Mouse (Mus musculus) gastrocnemius, postnatal 14 days (tissue): ENCODE data around the gene Rhbdd2. TPM values are rescaled to one million over a fixed set of nuclear protein-coding genes. Genes with fewer than 3 reads are reported as not detected.
A peak's percentile ranks its signal among the peaks of the same experiment; 100 is the strongest.

Source experiments
- DNase-seq: peaks from one replicate; pipeline ENCODE4 v3.0.0; 2021; ENCODE audit warnings: mixed read lengths
- intact Hi-C: fragments of 180-260 bp; cut with DNase I; formaldehyde crosslinking; loops from one replicate; pipeline ENCODE4 v1.15.1; 2025; ENCODE audit warnings: low total_unique reads
- total RNA-seq, 2 experiments: library from RNA; stranded (reverse); gene quantifications; 2 replicates each; pipeline ENCODE4 v1.2.3; 2021

Rhbdd2 gene
- total RNA-seq, 2 experiments from 2014 or later, result 9.4 to 10.8 TPM

- intact Hi-C loops, result no loop called here
- no peak for DNase-seq
Observed at GRCm38 (mm10) chr5:135674349-135674775, 41.9 kb downstream of the Rhbdd2 start.

GRCm38 (mm10) chr5:135674821-135675220, 42.4 kb downstream of the Rhbdd2 start:
- peak; percentile 30 for DNase-seq
- intact Hi-C loops, result no loop called here

DNA sequence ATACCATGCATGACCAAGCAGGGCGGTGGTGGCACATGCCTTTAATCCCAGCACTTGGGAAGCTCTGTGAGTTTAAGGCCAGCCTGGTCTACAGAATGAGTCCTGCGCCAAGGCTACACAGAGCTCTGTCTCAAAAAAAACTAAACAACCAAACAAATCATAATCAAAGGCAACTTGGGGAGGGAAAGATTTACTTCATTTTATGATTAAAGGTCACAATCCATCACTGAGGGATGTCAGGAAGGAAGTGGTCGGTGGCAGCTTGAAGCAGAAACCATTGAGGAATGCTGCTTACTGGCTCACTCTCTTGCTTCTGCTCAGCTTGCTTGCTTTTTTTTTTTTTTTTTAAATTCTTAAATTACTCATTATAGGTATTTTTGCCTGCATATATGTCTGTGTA, 44.3 kb downstream of the Rhbdd2 start:
- intact Hi-C loops, result no loop called here

DNA sequence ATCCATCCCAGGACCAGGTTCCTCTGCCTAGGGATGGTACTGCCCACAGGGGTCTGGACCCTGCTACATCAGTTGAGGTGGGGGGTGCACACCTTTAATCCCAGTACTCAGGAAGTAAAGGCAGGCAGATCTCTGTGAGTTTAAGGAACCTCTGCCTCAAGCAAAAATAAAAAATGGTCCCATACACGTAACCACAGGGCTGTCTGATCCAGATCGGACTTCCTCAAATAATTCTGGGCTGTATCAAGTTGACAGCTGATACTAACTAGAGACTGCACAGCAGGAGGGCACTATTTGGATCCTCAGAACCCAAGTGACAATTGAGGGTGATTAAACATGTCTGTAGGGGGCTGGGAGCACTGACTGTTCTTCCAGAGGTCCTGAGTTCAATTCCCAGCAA, 44.8 kb downstream of the Rhbdd2 start:
- intact Hi-C loops, result no loop called here
- no peak for DNase-seq

More for the DNA sequence above, 44.3 kb downstream of the Rhbdd2 start:
- DNase-seq, result no peak

- no peak for DNase-seq
- intact Hi-C loops, result no loop called here
Observed at GRCm38 (mm10) chr5:135678481-135678880, 46.1 kb downstream of the Rhbdd2 start.

DNA sequence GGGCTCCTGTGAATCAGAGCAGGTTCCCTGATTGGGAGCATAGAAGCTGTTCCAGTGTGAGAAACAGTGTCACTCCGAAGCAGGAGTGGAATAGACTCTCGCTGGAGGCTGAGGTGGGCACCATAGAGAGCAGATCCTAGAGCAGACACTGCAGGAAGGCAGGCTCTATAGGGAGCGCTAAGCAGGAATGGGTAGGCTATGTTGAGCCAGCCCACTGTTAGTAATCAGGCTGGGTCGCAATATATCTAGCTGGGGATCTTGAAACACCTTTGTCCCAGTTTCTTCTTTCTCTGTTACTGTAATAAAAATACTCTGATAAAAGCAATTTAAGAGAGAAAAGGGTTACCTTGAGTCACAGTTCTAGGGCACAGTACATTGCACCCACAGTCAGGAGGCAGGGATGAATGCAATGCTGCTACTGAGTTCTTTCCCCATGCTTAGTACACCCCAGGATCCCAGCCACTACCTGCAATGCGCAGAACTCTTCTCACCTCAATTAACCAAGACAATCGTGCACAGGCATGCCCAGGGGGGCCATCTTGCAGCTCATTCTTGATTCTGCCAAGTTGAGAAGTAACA, 48.6 kb downstream of the Rhbdd2 start:
- intact Hi-C loops, result loop anchor here (10.0 kb wide), 1 partner anchor 46 kb away; the partner anchor contains the start of gene Rhbdd2
- no peak for DNase-seq

DNA sequence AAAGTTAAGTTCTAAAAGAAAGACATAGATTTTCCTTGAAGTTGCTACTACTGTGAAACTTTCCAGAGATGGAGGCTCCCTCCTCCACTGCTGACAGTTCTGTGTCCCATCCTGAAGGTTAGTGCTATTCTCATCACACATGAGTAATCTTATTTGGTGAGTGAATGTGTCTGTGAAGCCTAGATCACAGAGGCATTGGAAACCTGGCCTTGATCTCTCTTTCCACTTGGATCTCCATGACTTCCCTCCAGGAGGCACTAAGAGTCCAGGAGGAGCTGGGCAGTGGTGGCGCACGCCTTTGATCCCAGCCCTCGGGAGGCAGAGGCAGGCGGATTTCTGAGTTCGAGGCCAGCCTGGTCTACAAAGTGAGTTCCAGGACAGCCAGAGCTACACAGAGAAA, 49.6 kb downstream of the Rhbdd2 start:
- DNase-seq, result no peak
- intact Hi-C loops, result loop anchor here (10.0 kb wide), 1 partner anchor 47 kb away; the partner anchor contains the start of gene Rhbdd2

DNA sequence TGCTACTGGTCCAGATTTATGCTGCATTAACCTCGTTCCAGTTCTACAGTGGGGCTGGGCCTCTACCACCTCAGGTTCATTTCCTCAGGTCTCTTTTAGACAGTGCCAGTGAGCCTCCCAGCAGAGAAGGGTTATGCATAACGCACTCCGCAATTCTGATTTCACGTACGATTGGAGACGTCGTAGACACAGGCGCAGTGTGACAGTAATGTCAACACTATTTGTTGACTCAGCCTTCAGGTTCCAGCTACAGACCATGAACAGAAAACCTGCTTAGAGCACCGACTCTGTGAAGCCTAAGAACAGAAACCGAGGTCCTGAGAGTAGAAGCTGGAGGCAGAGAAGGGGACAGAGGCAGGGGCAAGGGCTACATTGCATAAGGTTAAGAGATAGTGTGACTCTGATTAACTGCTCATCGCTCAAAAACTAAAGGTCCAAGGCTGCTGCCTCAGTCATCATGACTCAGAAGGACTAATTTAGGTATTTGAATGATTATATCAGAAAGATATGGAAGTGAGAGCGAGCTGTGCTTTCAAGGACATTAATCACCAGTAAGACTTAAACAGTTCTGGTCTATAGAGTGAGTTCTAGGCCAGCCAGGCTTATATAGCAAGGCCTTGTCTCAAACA, 50.6 kb downstream of the Rhbdd2 start:
- DNase-seq, result no peak
- intact Hi-C loops, result loop anchor here (10.0 kb wide), 1 partner anchor 48 kb away; the partner anchor contains the start of gene Rhbdd2

- intact Hi-C loops, result no loop called here
- DNase-seq, result no peak
Observed at GRCm38 (mm10) chr5:135690401-135690800, 58.0 kb downstream of the Rhbdd2 start.

DNA sequence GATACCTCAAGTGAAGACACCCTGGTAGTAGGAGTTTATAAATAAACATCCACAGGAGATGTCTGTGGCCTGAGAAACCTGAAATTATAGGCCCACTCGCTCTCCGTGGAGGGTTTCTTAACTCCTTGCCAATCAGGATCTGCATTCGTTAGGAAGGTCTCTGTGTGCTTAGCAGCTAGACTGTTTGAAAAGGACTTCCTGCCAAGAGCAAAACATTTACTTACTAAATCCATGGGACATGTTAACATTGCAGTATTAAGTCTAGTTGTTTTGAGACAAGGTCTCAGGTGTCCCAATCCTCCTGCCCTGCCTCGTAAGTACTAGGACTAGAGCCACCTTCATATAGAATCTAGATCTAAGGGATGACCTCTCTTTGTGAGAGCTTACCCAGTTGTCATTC, 58.8 kb downstream of the Rhbdd2 start:
- intact Hi-C loops, result no loop called here
- DNase-seq, result no peak

DNA sequence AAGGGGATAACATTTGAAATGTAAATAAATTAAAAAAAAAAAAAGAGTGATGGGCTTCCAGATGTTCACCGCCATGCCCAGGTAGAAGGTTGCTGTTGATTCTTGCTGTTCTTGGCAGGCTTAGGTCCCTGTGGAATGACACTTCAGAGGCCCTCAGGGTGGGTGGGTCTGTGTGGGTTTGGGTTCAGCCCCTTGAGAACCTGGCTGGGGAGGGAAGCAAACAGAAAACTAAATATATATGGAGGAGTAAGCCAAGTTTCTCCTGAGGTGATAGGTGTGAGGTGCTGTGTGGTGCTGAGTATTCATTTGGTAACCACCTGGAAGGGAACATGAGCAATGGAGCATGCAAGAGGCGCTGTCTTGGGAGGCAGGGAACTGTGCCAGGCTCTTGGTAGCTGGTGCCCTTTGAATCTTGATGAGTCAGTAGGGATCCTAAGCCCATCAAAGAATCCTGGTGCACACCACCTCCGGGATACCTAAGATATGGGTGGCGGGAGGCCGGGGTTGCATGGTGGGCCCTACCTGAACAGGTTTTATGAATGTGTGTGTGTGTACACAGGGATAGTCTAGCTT, 60.9 kb downstream of the Rhbdd2 start:
- DNase-seq, result no peak
- intact Hi-C loops, result no loop called here

DNA sequence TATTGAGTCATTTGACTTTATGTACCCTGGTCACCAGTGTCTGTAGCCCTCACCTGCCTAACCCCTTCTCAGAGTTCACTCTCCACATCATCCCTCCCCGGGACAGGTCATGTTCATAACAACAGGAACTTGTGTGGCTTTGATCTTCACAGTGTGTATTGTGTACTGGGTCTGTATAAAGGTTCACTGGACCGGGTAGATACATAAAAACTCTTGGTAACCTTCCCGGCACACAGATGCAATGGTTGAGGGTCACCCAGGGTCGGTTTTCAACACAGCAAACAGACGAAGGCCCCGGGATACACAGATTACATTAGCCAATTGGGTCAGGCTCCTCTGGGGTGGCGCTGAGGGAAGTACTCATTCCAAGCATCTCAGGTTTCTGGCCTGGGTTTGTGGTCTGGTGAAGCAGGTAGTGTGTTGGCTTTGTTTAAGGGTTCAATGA, 62.9 kb downstream of the Rhbdd2 start:
- intact Hi-C loops, result no loop called here
- DNase-seq, result no peak

Other genes starting within 250 kb of the Rhbdd2 start
- 1 to 10 TPM; 7.8 to 9.3 TPM for gene Pom121, start 238.1 kb upstream of the Rhbdd2 start, total RNA-seq
- gene Hip1, start 87.5 kb upstream of the Rhbdd2 start, total RNA-seq, result 10 to 100 TPM; 54.1 to 58.9 TPM
- gene Ccl26, start 69.0 kb upstream of the Rhbdd2 start, total RNA-seq, result not detected
- 1 to 10 TPM; 1.1 to 1.7 TPM for gene Ccl24, start 59.6 kb upstream of the Rhbdd2 start, total RNA-seq
- gene Por, start 37.4 kb downstream of the Rhbdd2 start, total RNA-seq, result 10 to 100 TPM; 18.7 to 19.4 TPM
- 1 to 10 TPM; 3.8 to 5.2 TPM for gene Tmem120a, start 111.8 kb downstream of the Rhbdd2 start, total RNA-seq
- not detected for gene Styxl1, start 145.8 kb downstream of the Rhbdd2 start, total RNA-seq
- 1,000 to 10,000 TPM; 1,031 to 1,199 TPM for gene Mdh2, start 145.9 kb downstream of the Rhbdd2 start, total RNA-seq
- not detected for gene Srrm3, start 174.3 kb downstream of the Rhbdd2 start, total RNA-seq